Mouse (Mus musculus): ENCODE measurements around the gene Aprt. TPM values are rescaled to one million over a fixed set of nuclear protein-coding genes. Genes with fewer than 3 reads are reported as not detected.

Gene Aprt
- total and polyA plus RNA-seq, 3 experiments: 239 to 287 TPM; not detected in 1

GRCm38 (mm10) chr8:122593783-122594507 is 17.2 kb upstream of the Aprt start:
- H3K9me3 ChIP-seq (replicated peaks; ENCODE audit: insufficient read depth, low read length): no peaks in the 10 kb centered on the region
- H3K36me3 ChIP-seq (ENCODE audit: control insufficient read depth in 1 of 2, insufficient read depth in 2 of 2, low read length in 2 of 2): no peaks in the 10 kb centered on the region
- H3K27ac ChIP-seq (ENCODE audit: control insufficient read depth, low read depth, low read length): no peak overlapping the region
- no peak for DNase-seq (ENCODE audit: low read depth, low spot score)
- no peak overlapping the region for H3K4me3 ChIP-seq (ENCODE audit: control insufficient read depth in 1 of 2, insufficient read depth in 1 of 2, low read depth in 2 of 2, low read length in 2 of 2)
- H3K4me1 ChIP-seq (ENCODE audit: control insufficient read depth in 1 of 2, insufficient read depth in 2 of 2, low read length in 2 of 2): no peaks in the 10 kb centered on the region
- no peak for TF ChIP-seq ZNF384 (IDR thresholded peaks at IDR 0.05; ENCODE audit: low read depth, low read length)
- no peak overlapping the region for H3K9ac ChIP-seq (ENCODE audit: control insufficient read depth, low read depth, low read length, poor library complexity, severe bottlenecking)
- H3K79me2 ChIP-seq (ENCODE audit: control insufficient read depth, insufficient read depth, low read length, poor library complexity): no peaks in the 10 kb centered on the region
- no peaks in the 10 kb centered on the region for H3K27me3 ChIP-seq (ENCODE audit: control insufficient read depth in 1 of 2, insufficient read depth in 2 of 2, low read length in 2 of 2)

DNA sequence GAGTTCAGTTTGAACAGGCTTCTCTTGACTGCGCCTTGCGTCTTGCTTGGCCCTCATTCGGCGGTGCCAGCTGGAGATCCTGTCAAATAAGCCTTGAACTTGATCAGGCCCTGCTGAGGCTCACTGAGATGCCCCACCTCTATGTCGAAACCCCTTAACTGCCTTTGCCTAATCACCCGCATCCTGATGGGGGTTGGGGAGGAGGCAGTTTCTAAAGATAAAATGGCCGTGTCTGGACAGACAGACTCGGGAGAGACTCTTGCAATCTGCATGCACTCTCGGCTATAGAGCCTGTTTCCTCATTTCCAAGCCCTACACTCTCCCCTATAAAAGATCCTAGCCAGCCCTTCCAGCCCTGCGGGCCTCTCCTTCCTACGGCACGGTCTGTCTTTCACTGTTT is 16.5 kb upstream of the Aprt start:
- TF ChIP-seq TCF12 (IDR thresholded peaks at IDR 0.05; ENCODE audit: low read depth, low read length) (no peak), E2F4 (IDR thresholded peaks at IDR 0.05; ENCODE audit: borderline replicate concordance, low read depth, low read length) (no peak), CTCF (IDR thresholded peaks at IDR 0.05 in 2 of 3, conservative IDR thresholded peaks at IDR 0.05 in 1 of 3; ENCODE audit: control insufficient read depth in 1 of 3, insufficient read depth in 1 of 3, low read depth in 2 of 3, low read length in 3 of 3, poor library complexity in 1 of 3, severe bottlenecking in 1 of 3) (no peak), MYB (IDR thresholded peaks at IDR 0.05; ENCODE audit: low read depth, low read length) (no peak), POLR2AphosphoS5 (IDR thresholded peaks at IDR 0.05; ENCODE audit: borderline replicate concordance, low read depth, low read length) (no peak), ZNF384 (IDR thresholded peaks at IDR 0.05; ENCODE audit: low read depth, low read length) (no peak), SMC3 (IDR thresholded peaks at IDR 0.05; ENCODE audit: low read depth, low read length) (no peak), SIN3A (IDR thresholded peaks at IDR 0.05; ENCODE audit: low read length) (no peak), TBP (IDR thresholded peaks at IDR 0.05; ENCODE audit: low read depth, low read length) (no peak), USF2 (IDR thresholded peaks at IDR 0.05; ENCODE audit: borderline replicate concordance in 1 of 2, insufficient read depth in 1 of 2, low read depth in 1 of 2, low read length in 2 of 2) (no peak), RAD21 (IDR thresholded peaks at IDR 0.05; ENCODE audit: low read depth, low read length) (no peak)
- DNase-seq (ENCODE audit: low read depth, low spot score): no peak
- Histone ChIP-seq H3K4me1 (ENCODE audit: control insufficient read depth in 1 of 2, insufficient read depth in 2 of 2, low read length in 2 of 2) (no peaks in the 10 kb centered on the region), H3K79me2 (ENCODE audit: control insufficient read depth, insufficient read depth, low read length, poor library complexity) (no peaks in the 10 kb centered on the region), H3K27me3 (ENCODE audit: control insufficient read depth in 1 of 2, insufficient read depth in 2 of 2, low read length in 2 of 2) (no peaks in the 10 kb centered on the region), H3K9me3 (replicated peaks; ENCODE audit: insufficient read depth, low read length) (no peaks in the 10 kb centered on the region), H3K36me3 (ENCODE audit: control insufficient read depth in 1 of 2, insufficient read depth in 2 of 2, low read length in 2 of 2) (no peaks in the 10 kb centered on the region), H3K27ac (ENCODE audit: control insufficient read depth, low read depth, low read length) (no peak overlapping the region), H3K4me3 (ENCODE audit: control insufficient read depth in 1 of 2, insufficient read depth in 1 of 2, low read depth in 2 of 2, low read length in 2 of 2) (no peak overlapping the region), H3K9ac (ENCODE audit: control insufficient read depth, low read depth, low read length, poor library complexity, severe bottlenecking) (no peak overlapping the region)

DNA sequence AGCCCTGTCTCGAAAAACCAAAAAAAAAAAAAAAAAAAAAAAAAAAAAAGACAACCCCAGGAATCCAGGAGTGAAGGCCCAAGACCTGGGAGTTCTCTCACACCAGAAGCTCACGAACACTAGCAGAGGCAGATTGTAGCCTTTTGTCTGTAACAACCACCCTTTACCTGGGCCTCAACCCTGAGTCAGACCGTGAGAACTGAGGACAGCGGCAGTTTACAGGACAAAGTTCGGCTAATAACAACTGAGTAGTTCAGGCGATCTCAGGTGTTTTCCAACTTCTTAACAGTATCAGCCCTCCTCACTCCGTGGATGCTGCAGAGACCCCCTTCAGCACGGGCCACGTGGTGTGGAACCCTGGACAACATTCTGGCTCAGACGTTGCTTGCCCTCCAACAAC is 10.0 kb upstream of the Aprt start:
- Histone ChIP-seq H3K9ac (ENCODE audit: control insufficient read depth, low read depth, low read length, poor library complexity, severe bottlenecking) (no peak overlapping the region), H3K27me3 (ENCODE audit: control insufficient read depth in 1 of 2, insufficient read depth in 2 of 2, low read length in 2 of 2) (no peaks in the 10 kb centered on the region), H3K36me3 (ENCODE audit: control insufficient read depth in 1 of 2, insufficient read depth in 2 of 2, low read length in 2 of 2) (no peaks in the 10 kb centered on the region)

More for the DNA sequence above, 10.0 kb upstream of the Aprt start:
- no peak for DNase-seq (ENCODE audit: low read depth, low spot score)
- H3K79me2 ChIP-seq (ENCODE audit: control insufficient read depth, insufficient read depth, low read length, poor library complexity): no peaks in the 10 kb centered on the region
- TF ChIP-seq EP300 (IDR thresholded peaks at IDR 0.05; ENCODE audit: low read depth in 1 of 2, low read length in 2 of 2) (no peak), ETS1 (IDR thresholded peaks at IDR 0.05; ENCODE audit: low read depth, low read length) (no peak), CHD1 (IDR thresholded peaks at IDR 0.05; ENCODE audit: low read depth, low read length) (no peak), POLR2AphosphoS2 (IDR thresholded peaks at IDR 0.05; ENCODE audit: low read length) (no peak), RAD21 (IDR thresholded peaks at IDR 0.05; ENCODE audit: low read depth, low read length) (no peak), JUND (IDR thresholded peaks at IDR 0.05; ENCODE audit: low read depth, low read length) (no peak), ZKSCAN1 (IDR thresholded peaks at IDR 0.05; ENCODE audit: low read depth, low read length) (no peak), MAX (IDR thresholded peaks at IDR 0.05; ENCODE audit: low read length) (no peak)
- no peak overlapping the region for H3K27ac ChIP-seq (ENCODE audit: control insufficient read depth, low read depth, low read length)
- no peaks in the 10 kb centered on the region for H3K4me1 ChIP-seq (ENCODE audit: control insufficient read depth in 1 of 2, insufficient read depth in 2 of 2, low read length in 2 of 2)
- H3K4me3 ChIP-seq (ENCODE audit: control insufficient read depth in 1 of 2, insufficient read depth in 1 of 2, low read depth in 2 of 2, low read length in 2 of 2): no peak overlapping the region
- H3K9me3 ChIP-seq (replicated peaks; ENCODE audit: insufficient read depth, low read length): no peaks in the 10 kb centered on the region

All from MEL (cell line).